ENCODE assay signal across 17 mouse cellular contexts in genomic region chr12:32469863-32470262, GRCm38 (mm10).
"Had no signal": no experiment of that assay in that cellular context is flagged by ENCODE, and none has a peak within 500 bp of the region (broad histone marks: within the 10 kb centered on the region; RNA-seq: fewer than 3 reads in every experiment).

No protein-coding gene starts in this region.

- H3K9ac ChIP-seq: neural tube, embryonic 12.5 days; neural tube, embryonic 13.5 days; neural tube, embryonic 15.5 days; stomach, embryonic 15.5 days had no signal

- H3K4me2 ChIP-seq: neural tube, embryonic 12.5 days; neural tube, embryonic 13.5 days; neural tube, embryonic 15.5 days; stomach, embryonic 15.5 days had no signal

- H3K27ac ChIP-seq: neural tube, embryonic 12.5 days; neural tube, embryonic 13.5 days; neural tube, embryonic 15.5 days; stomach, embryonic 15.5 days; stomach, postnatal 0 days had no signal

- H3K36me3 ChIP-seq: neural tube, embryonic 12.5 days; neural tube, embryonic 13.5 days; neural tube, embryonic 15.5 days; stomach, embryonic 15.5 days had no signal

- H3K9me3 ChIP-seq: neural tube, embryonic 12.5 days; neural tube, embryonic 13.5 days; neural tube, embryonic 15.5 days; stomach, embryonic 15.5 days had no signal

- H3K4me1 ChIP-seq: neural tube, embryonic 12.5 days; neural tube, embryonic 13.5 days; neural tube, embryonic 15.5 days; stomach, embryonic 15.5 days had no signal

- H3K27me3 ChIP-seq: neural tube, embryonic 12.5 days; neural tube, embryonic 13.5 days; neural tube, embryonic 15.5 days; stomach, embryonic 15.5 days had no signal

- H3K4me3 ChIP-seq: neural tube, embryonic 12.5 days; neural tube, embryonic 13.5 days; neural tube, embryonic 15.5 days; stomach, embryonic 15.5 days had no signal

- DNase-seq: retina, postnatal 1 day; right cerebral cortex, adult 18-20 months; right cerebral cortex, postnatal 14 days; right cerebral cortex, postnatal 25 days; right cerebral cortex, postnatal 4 days; spleen, adult 18-20 months; thymus, adult 18-20 months; thymus, adult 2 months; thymus, postnatal 14 days; thymus, postnatal 25 days; thymus, postnatal 36 days; thymus, postnatal 4 days had no signal
